Mouse (Mus musculus) skeletal muscle tissue, adult 2 months (tissue): ENCODE results near the gene Scaper.

Experiments
- DNase-seq: peaks from one replicate; pipeline ENCODE4 v3.0.0-alpha.2; 2012; ENCODE audit warnings: low read depth, low spot score

Scaper gene

GRCm38 (mm10) chr9:55540888-55541287 lies 397.0 kb downstream of the Scaper start:
- no peak for DNase-seq

GRCm38 (mm10) chr9:55540391-55540770 lies 397.5 kb downstream of the Scaper start:
- DNase-seq: no peak

DNA sequence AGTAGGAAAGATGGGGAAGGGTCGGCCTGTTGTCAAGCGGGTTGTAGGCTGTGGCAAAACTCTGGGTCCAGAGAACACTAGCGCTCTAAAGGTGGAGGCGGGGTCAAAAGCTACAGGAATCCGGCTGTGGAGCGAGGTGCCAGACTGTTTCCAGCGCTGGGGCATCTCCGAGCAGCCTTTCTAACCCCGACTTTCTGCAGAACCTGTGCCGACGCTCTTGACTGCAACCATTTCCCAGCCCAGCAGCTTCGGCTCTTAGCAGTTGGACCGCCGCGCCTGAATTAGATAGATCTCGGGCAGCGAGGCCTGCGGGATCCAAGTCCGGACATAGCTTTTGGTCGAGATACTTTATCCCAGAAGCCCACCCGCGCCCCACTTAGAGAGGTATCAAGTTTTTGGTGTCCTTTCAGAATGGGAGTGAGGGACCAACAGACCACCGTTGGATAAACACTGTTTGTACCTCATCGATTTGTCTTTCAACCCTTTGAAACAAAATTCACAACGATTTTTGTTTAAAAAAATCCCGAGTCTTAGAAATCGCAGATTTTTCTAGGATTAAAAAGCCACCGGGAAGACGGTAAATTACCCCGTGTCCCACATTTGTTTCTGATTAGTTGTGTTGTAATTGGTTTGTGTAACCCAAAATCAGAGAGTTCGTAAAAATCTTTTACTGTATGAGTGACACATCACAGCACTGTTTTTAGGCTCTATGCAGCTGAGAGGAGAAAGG lies 398.1 kb downstream of the Scaper start:
- no peak for DNase-seq

- no peak for DNase-seq
These were observed 398.9 kb downstream of the Scaper start for GRCm38 (mm10) chr9:55539006-55539405.

DNA sequence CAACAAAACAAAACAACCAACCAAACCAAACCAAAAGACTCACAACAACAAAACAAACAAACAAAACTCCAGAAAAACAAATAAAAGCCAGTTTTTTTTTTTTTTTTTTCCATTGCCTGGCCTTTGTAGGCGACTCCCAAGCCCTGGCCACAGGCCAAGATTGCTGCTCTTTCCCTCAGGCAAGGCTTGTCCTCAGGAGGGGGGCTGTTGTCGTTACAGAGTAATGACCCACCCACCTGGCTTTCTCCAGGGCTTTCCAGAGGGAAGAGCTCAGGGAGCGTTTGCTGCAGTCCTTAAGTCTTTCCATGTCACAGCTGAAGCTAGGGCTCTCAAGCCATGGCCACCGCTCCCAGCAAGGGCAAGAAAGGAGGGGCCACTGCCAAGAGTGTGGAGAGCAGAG lies 399.5 kb downstream of the Scaper start, which contains the start of gene Isl2:
TSS of gene Isl2 (plus strand) at position 296 of the 400 bp plus-strand sequence.
- DNase-seq: no peak

DNA sequence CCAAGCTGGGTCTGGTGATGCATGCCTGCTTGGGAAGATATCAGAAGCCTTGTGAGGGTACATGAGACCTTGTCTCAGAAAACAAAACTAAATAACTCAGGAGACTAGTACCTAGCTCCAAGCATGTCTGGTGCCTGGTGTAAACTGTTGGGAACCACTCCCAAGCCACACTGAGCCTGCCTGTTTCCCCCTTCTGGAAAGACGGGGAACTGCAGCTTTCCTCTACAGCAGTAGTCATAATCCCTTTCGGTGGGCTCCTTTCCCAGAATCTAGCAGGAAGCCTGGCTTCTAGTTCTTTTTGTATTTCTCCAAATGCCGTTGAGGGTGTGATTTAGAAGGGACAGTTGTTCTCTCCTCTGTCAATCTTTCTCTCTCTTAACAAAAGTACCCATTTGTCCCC lies 402.0 kb downstream of the Scaper start:
- DNase-seq: peak; percentile 29

DNA sequence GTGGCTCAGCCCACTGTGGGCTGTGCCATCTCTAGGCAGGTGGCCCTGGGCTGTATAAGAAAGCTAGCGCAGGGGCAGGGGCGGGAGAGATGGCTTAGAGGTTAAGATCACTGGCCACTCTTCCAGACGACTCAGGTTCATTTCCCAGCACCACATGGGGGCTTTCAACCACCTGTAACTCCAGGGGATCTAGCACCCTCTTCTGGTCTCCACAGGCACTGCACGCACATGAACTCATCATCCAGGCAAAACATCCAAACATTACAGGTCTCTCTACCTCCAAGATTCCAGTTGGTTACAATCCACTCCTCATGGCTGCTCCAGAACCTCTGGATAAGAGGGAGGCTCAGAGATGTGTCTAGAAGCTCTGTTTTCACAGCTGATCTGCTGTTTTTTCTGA lies 412.2 kb downstream of the Scaper start:
- no peak for DNase-seq

- peak; percentile 98 for DNase-seq
These were observed 425.8 kb downstream of the Scaper start, which contains the start of gene Etfa for GRCm38 (mm10) chr9:55512027-55512543. TSS of gene Etfa (minus strand) at chr9:55512243.

GRCm38 (mm10) chr9:55511521-55511993 lies 426.4 kb downstream of the Scaper start:
- peak; percentile 63 for DNase-seq

DNA sequence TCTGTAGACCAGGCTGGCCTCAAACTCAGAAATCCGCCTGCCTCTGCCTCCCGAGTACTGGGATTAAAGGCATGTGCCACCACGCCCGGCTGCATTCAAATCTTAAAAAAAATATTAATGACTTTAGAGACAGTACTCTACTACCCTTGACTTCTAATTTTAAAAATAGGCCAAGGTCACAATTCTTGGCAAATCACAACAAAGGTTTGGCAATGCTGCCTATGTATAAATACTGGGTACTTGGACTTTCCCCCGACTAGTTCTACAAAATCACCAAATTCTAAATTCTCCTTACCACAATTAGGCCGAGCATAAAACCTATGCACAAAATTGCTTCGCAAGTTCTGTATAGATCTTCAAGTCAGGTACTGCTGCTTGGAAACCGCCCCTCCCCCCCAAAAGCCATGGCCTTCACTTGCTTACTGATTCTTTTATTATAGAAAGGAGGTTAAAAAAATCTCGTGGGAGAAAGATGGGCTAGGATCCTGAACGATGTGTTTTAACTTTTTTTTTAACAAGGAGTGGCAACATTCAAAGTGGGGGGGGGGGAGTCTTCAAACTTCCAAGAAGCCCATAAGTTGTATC lies 427.2 kb downstream of the Scaper start:
- DNase-seq: no peak

GRCm38 (mm10) chr9:55509731-55510130 lies 428.2 kb downstream of the Scaper start:
- DNase-seq: no peak

DNA sequence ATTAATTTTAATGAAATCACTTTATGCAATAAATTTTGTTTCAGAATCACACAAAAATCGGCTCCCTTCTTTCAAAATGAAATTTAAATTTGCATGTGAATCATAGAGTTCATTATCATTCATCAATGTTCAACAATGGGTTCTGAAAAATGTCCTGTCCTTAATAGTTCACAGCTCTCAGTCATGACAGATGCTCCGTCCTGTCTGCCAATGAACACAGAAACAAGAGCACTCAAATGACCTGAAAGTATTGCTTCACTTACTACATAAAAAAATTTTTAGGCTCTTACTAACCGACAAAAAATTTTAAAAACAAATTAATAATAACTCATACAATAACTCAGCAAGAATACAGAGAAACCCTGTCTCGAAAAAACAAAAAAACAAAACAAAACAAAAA lies 429.2 kb downstream of the Scaper start:
- DNase-seq: peak; percentile 34

DNA sequence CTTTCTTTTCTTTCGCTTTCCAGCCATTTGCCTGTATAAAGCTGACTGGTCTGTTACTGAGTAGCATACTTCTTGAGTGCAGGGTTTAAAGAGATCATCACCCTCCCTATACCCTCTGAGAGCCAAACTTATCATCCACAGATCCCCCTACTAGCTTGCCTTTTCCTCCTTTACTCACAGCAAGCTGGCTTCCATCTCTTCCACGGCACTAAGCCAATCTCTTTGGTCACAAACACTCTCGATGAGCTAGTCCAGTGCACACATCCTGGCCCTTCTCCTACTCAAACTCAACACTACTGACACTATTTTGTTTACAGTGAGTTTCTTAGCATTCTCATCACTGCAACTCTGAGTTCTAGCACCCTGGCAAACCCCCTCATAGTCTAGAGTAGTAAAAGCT lies 430.0 kb downstream of the Scaper start:
- peak; percentile 32 for DNase-seq
